Mouse (Mus musculus): ENCODE measurements around the gene Aldh1a1.

DNA sequence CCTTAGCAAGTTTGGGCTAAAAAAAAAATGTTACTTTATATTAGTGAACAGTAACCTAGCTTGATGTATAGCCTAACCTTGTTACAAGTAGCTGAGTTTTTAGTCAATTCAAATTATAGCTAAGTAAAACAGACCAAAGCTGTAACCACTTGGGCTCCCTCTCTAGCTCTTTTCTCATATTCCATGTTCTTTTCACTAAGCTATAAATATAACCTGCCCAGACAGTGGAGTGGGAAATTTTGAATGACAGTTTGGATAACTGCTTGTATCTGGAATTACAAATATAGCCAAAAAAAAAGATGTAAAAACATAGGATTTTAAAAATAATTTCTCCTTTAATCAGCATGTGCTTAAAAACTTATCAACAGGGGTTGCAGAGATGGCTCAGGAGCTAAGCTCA, 12.8 kb downstream of the Aldh1a1 start:
- no peak for TF ChIP-seq POLR2A (IDR thresholded peaks at IDR 0.05; ENCODE audit: borderline replicate concordance, control insufficient read depth, low read depth, low read length)
- TF ChIP-seq CTCF (IDR thresholded peaks at IDR 0.05; ENCODE audit: control insufficient read depth, insufficient read depth, low read length) = no peak
